Mouse (Mus musculus): ENCODE results near the gene Arvcf. TPM values are rescaled to one million over a fixed set of nuclear protein-coding genes. Genes with fewer than 3 reads are reported as not detected.

Arvcf gene
- total RNA-seq, 1 experiment = 48.0 TPM

- Histone ChIP-seq H3K9ac (ENCODE audit: insufficient read depth, low read depth, low read length, poor library complexity, severe bottlenecking) (peak within 1 kb of the TSS; percentile 88), H3K36me3 (ENCODE audit: control insufficient read depth, insufficient read depth, low read length, poor library complexity, severe bottlenecking) (no peaks in the 10 kb centered on the region), H3K27ac (ENCODE audit: insufficient read depth, low read depth, low read length, poor library complexity, severe bottlenecking) (no peak within 1 kb of the TSS), H3K4me1 (ENCODE audit: control insufficient read depth in 2 of 2, insufficient read depth in 2 of 2, low read length in 2 of 2, poor library complexity in 1 of 2) (peaks cover 0 to 9% of the 10 kb centered on the region in 2 experiments; a peak in 2 of 4 replicates), H3K4me3 (ENCODE audit: insufficient read depth in 1 of 2, low read depth in 1 of 2, low read length in 2 of 2, poor library complexity in 1 of 2, severe bottlenecking in 1 of 2) (peak within 1 kb of the TSS; percentile 69 to 89), H3K9me3 (ENCODE audit: control insufficient read depth, insufficient read depth, low read depth, low read length) (no peaks in the 10 kb centered on the region)
- DNase-seq (ENCODE audit: low read depth, low spot score) = no peak
- in situ Hi-C loops (cut with MboI; ENCODE audit: low sequenced_read_pairs in 2 of 2, unreplicated experiment in 2 of 2) = no loop called here
- TF ChIP-seq MAFK (IDR thresholded peaks at IDR 0.05; ENCODE audit: insufficient read depth, low read depth, low read length) = no peak
- no peak for TF ChIP-seq CHD2 (IDR thresholded peaks at IDR 0.05; ENCODE audit: low read depth, low read length)
- TF ChIP-seq ZNF384 (IDR thresholded peaks at IDR 0.05; ENCODE audit: low read depth, low read length) = no peak
- no peak for TF ChIP-seq HCFC1 (IDR thresholded peaks at IDR 0.05; ENCODE audit: borderline replicate concordance, insufficient read depth, low read length)
- no peak for TF ChIP-seq ZC3H11A (IDR thresholded peaks at IDR 0.05; ENCODE audit: borderline replicate concordance, low read depth, low read length)
These were observed 78.9 kb downstream of the Arvcf start, which contains the start of gene Comt for GRCm38 (mm10) chr16:18426802-18427280. Gene Comt (minus strand): TSS chr16:18426852.

- Histone ChIP-seq H3K27ac (ENCODE audit: insufficient read depth, low read depth, low read length, poor library complexity, severe bottlenecking) (no peak overlapping the region), H3K4me3 (ENCODE audit: insufficient read depth in 1 of 2, low read depth in 1 of 2, low read length in 2 of 2, poor library complexity in 1 of 2, severe bottlenecking in 1 of 2) (no peak overlapping the region), H3K4me1 (ENCODE audit: control insufficient read depth in 2 of 2, insufficient read depth in 2 of 2, low read length in 2 of 2, poor library complexity in 1 of 2) (peaks cover 0 to 9% of the 10 kb centered on the region in 2 experiments; a peak in 2 of 4 replicates), H3K9me3 (ENCODE audit: control insufficient read depth, insufficient read depth, low read depth, low read length) (no peaks in the 10 kb centered on the region), H3K9ac (ENCODE audit: insufficient read depth, low read depth, low read length, poor library complexity, severe bottlenecking) (no peak overlapping the region), H3K36me3 (ENCODE audit: control insufficient read depth, insufficient read depth, low read length, poor library complexity, severe bottlenecking) (no peaks in the 10 kb centered on the region)
- in situ Hi-C loops (cut with MboI; ENCODE audit: low sequenced_read_pairs in 2 of 2, unreplicated experiment in 2 of 2) = no loop called here
- DNase-seq (ENCODE audit: low read depth, low spot score) = no peak
- TF ChIP-seq MAFK (IDR thresholded peaks at IDR 0.05; ENCODE audit: insufficient read depth, low read depth, low read length) = no peak
- no peak for TF ChIP-seq HCFC1 (IDR thresholded peaks at IDR 0.05; ENCODE audit: borderline replicate concordance, insufficient read depth, low read length)
- TF ChIP-seq ZNF384 (IDR thresholded peaks at IDR 0.05; ENCODE audit: low read depth, low read length) = no peak
- no peak for TF ChIP-seq ZC3H11A (IDR thresholded peaks at IDR 0.05; ENCODE audit: borderline replicate concordance, low read depth, low read length)
- TF ChIP-seq CHD2 (IDR thresholded peaks at IDR 0.05; ENCODE audit: low read depth, low read length) = no peak
These were observed 80.1 kb downstream of the Arvcf start for GRCm38 (mm10) chr16:18428011-18428515.

- H3K9me3 ChIP-seq (ENCODE audit: control insufficient read depth, insufficient read depth, low read depth, low read length) = no peaks in the 10 kb centered on the region
- DNase-seq (ENCODE audit: low read depth, low spot score) = no peak
- no peaks in the 10 kb centered on the region for H3K36me3 ChIP-seq (ENCODE audit: control insufficient read depth, insufficient read depth, low read length, poor library complexity, severe bottlenecking)
- H3K4me1 ChIP-seq (ENCODE audit: control insufficient read depth in 2 of 2, insufficient read depth in 2 of 2, low read length in 2 of 2, poor library complexity in 1 of 2) = peaks cover 0 to 9% of the 10 kb centered on the region in 2 experiments; a peak in 2 of 4 replicates
- no peak for TF ChIP-seq ZNF384 (IDR thresholded peaks at IDR 0.05; ENCODE audit: low read depth, low read length)
- no peak for TF ChIP-seq MAFK (IDR thresholded peaks at IDR 0.05; ENCODE audit: insufficient read depth, low read depth, low read length)
- TF ChIP-seq HCFC1 (IDR thresholded peaks at IDR 0.05; ENCODE audit: borderline replicate concordance, insufficient read depth, low read length) = no peak
- TF ChIP-seq CHD2 (IDR thresholded peaks at IDR 0.05; ENCODE audit: low read depth, low read length) = no peak
- no peak for TF ChIP-seq ZC3H11A (IDR thresholded peaks at IDR 0.05; ENCODE audit: borderline replicate concordance, low read depth, low read length)
- no peak overlapping the region for H3K27ac ChIP-seq (ENCODE audit: insufficient read depth, low read depth, low read length, poor library complexity, severe bottlenecking)
- in situ Hi-C loops (cut with MboI; ENCODE audit: low sequenced_read_pairs in 2 of 2, unreplicated experiment in 2 of 2) = no loop called here
- H3K9ac ChIP-seq (ENCODE audit: insufficient read depth, low read depth, low read length, poor library complexity, severe bottlenecking) = no peak overlapping the region
- H3K4me3 ChIP-seq (ENCODE audit: insufficient read depth in 1 of 2, low read depth in 1 of 2, low read length in 2 of 2, poor library complexity in 1 of 2, severe bottlenecking in 1 of 2) = no peak overlapping the region
These were observed 80.6 kb downstream of the Arvcf start for GRCm38 (mm10) chr16:18428516-18429042.

- no peak overlapping the region for H3K9ac ChIP-seq (ENCODE audit: insufficient read depth, low read depth, low read length, poor library complexity, severe bottlenecking)
- H3K4me3 ChIP-seq (ENCODE audit: insufficient read depth in 1 of 2, low read depth in 1 of 2, low read length in 2 of 2, poor library complexity in 1 of 2, severe bottlenecking in 1 of 2) = no peak overlapping the region
- H3K36me3 ChIP-seq (ENCODE audit: control insufficient read depth, insufficient read depth, low read length, poor library complexity, severe bottlenecking) = no peaks in the 10 kb centered on the region
- no peaks in the 10 kb centered on the region for H3K9me3 ChIP-seq (ENCODE audit: control insufficient read depth, insufficient read depth, low read depth, low read length)
- no peak overlapping the region for H3K27ac ChIP-seq (ENCODE audit: insufficient read depth, low read depth, low read length, poor library complexity, severe bottlenecking)
- H3K4me1 ChIP-seq (ENCODE audit: control insufficient read depth in 2 of 2, insufficient read depth in 2 of 2, low read length in 2 of 2, poor library complexity in 1 of 2) = peaks cover 0 to 9% of the 10 kb centered on the region in 2 experiments; a peak in 2 of 4 replicates
- DNase-seq (ENCODE audit: low read depth, low spot score) = no peak
- in situ Hi-C loops (cut with MboI; ENCODE audit: low sequenced_read_pairs in 2 of 2, unreplicated experiment in 2 of 2) = no loop called here
- TF ChIP-seq ZNF384 (IDR thresholded peaks at IDR 0.05; ENCODE audit: low read depth, low read length) (no peak), MAFK (IDR thresholded peaks at IDR 0.05; ENCODE audit: insufficient read depth, low read depth, low read length) (no peak), ZC3H11A (IDR thresholded peaks at IDR 0.05; ENCODE audit: borderline replicate concordance, low read depth, low read length) (no peak), CHD2 (IDR thresholded peaks at IDR 0.05; ENCODE audit: low read depth, low read length) (no peak), HCFC1 (IDR thresholded peaks at IDR 0.05; ENCODE audit: borderline replicate concordance, insufficient read depth, low read length) (no peak)
These were observed 81.7 kb downstream of the Arvcf start for GRCm38 (mm10) chr16:18429641-18430040.
